Mouse (Mus musculus): Measurements from ENCODE around the gene Ece1. TPM values are rescaled to one million over a fixed set of nuclear protein-coding genes. Genes with fewer than 3 reads are reported as not detected.

Gene Ece1
- polyA plus RNA-seq, 2 experiments: 42.4 to 45.7 TPM

DNA sequence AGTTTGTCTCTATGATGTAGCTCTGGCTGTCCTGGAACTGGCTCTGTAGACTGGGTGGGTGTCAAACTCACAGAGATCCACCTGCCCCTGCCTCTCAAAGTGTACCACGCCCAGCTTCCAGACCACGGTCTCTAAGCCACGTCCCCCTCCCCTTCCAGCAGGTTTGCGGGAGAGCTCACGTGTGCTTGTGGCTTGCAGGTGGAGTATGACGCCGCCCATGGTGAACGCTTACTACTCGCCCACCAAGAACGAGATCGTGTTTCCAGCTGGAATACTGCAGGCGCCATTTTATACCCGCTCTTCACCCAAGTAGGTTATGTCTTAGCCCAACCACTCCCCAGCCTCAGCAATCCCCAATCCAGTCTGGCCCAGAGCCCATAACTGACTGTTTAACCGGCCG lies 94.2 kb downstream of the Ece1 start:
- peaks cover 79% of the 10 kb centered on the region for H3K36me3 ChIP-seq (ENCODE audit: control insufficient read depth, insufficient read depth, low read length)
- TF ChIP-seq POLR2A (IDR thresholded peaks at IDR 0.05; ENCODE audit: borderline replicate concordance, extremely low read depth, insufficient read depth, insufficient read length): no peak

DNA sequence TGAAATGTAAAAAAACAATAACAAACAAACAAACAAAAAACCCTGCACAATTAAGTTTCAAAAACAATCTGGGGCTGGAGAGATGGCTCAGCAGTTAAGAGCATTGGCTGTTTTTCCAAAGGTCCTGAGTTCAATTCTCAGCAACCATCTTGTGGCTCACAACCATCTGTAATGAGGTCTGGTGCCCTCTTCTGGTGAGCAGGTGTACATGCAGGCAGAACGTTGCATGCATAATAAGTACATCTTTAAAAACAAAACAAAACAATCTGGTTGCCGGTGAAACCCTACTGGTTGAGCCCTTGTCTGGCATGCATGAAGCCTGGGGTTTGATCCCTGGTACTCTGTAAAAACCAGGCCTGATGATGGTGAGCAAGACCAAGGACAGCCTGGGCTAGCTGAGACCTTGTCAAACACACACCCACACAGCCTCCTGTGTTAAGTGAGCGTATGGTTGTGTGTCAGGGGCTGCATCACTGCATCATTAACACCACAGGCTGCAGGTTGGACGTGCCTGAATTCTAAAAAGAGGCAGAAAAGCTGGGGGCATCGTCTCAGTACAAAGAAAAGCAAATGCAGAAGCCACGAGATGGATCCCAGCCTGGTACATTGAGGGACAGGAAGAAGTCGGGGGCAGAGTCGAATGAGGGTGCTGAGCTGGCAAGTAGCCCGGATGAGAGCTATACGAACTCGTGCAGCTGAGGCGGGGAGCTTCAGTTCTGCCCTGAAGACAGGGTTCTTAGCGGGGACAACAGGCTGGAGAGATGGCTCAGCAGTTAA lies 98.0 kb downstream of the Ece1 start:
- Histone ChIP-seq H3K9me3 (ENCODE audit: control insufficient read depth, low read length) (no peaks in the 10 kb centered on the region), H3K27me3 (ENCODE audit: control insufficient read depth, insufficient read depth, low read length) (no peaks in the 10 kb centered on the region), H3K27ac (replicated peaks; ENCODE audit: low read depth, low read length) (no peak overlapping the region), H3K9ac (ENCODE audit: low read depth, low read length, severe bottlenecking) (no peak overlapping the region), H3K4me2 (replicated peaks; ENCODE audit: low read depth, low read length, severe bottlenecking) (no peak overlapping the region), H3K4me3 (replicated peaks; ENCODE audit: low read length) (no peak overlapping the region), H3K4me1 (ENCODE audit: control insufficient read depth, insufficient read depth, low read length) (no peaks in the 10 kb centered on the region), H3K36me3 (ENCODE audit: control insufficient read depth, insufficient read depth, low read length) (peaks cover 93% of the 10 kb centered on the region)
- DNase-seq (ENCODE audit: low spot score) (no peak), ATAC-seq (ENCODE audit: low FRiP score, low read depth) (no peak)
- 89% methylated on average over 13 of the region's 13 CpGs for WGBS
- no peak for TF ChIP-seq POLR2A (IDR thresholded peaks at IDR 0.05; ENCODE audit: borderline replicate concordance, extremely low read depth, insufficient read depth, insufficient read length)

More for the DNA sequence above, 94.2 kb downstream of the Ece1 start:
- ATAC-seq (ENCODE audit: low FRiP score, low read depth) (no peak), DNase-seq (ENCODE audit: low spot score) (no peak)
- WGBS: 98% methylated on average over 15 of the region's 15 CpGs
- Histone ChIP-seq H3K27ac (replicated peaks; ENCODE audit: low read depth, low read length) (no peak overlapping the region), H3K27me3 (ENCODE audit: control insufficient read depth, insufficient read depth, low read length) (no peaks in the 10 kb centered on the region), H3K4me3 (replicated peaks; ENCODE audit: low read length) (no peak overlapping the region), H3K4me1 (ENCODE audit: control insufficient read depth, insufficient read depth, low read length) (no peaks in the 10 kb centered on the region), H3K9me3 (ENCODE audit: control insufficient read depth, low read length) (no peaks in the 10 kb centered on the region), H3K4me2 (replicated peaks; ENCODE audit: low read depth, low read length, severe bottlenecking) (no peak overlapping the region), H3K9ac (ENCODE audit: low read depth, low read length, severe bottlenecking) (no peak overlapping the region)

DNA sequence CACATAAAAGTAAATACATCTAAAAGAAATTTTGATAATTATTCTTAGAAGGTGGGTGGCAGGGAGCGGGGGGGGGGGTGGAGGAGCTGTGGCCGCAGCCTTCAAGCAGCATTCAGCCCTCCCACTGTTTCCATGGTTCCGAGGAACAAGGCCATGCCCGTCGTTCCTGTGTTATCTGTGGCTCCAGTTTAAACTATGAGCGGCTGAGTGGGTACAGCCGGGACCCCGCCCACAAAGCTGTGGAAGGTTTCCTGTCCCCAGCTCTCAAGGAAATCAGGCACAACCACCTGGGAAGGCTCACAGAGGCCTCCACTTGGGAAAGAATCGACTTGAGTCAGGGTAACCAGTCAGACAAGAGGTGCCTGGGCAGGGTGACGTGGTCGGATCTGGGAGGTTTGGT lies 98.7 kb downstream of the Ece1 start:
- 86% methylated on average over 11 of the region's 11 CpGs for WGBS
- Histone ChIP-seq H3K4me2 (replicated peaks; ENCODE audit: low read depth, low read length, severe bottlenecking) (no peak overlapping the region), H3K9me3 (ENCODE audit: control insufficient read depth, low read length) (no peaks in the 10 kb centered on the region), H3K36me3 (ENCODE audit: control insufficient read depth, insufficient read depth, low read length) (peaks cover 89% of the 10 kb centered on the region), H3K9ac (ENCODE audit: low read depth, low read length, severe bottlenecking) (no peak overlapping the region), H3K27ac (replicated peaks; ENCODE audit: low read depth, low read length) (no peak overlapping the region), H3K27me3 (ENCODE audit: control insufficient read depth, insufficient read depth, low read length) (no peaks in the 10 kb centered on the region), H3K4me3 (replicated peaks; ENCODE audit: low read length) (no peak overlapping the region), H3K4me1 (ENCODE audit: control insufficient read depth, insufficient read depth, low read length) (no peaks in the 10 kb centered on the region)
- DNase-seq (ENCODE audit: low spot score) (no peak), ATAC-seq (ENCODE audit: low FRiP score, low read depth) (no peak)
- no peak for TF ChIP-seq POLR2A (IDR thresholded peaks at IDR 0.05; ENCODE audit: borderline replicate concordance, extremely low read depth, insufficient read depth, insufficient read length)

DNA sequence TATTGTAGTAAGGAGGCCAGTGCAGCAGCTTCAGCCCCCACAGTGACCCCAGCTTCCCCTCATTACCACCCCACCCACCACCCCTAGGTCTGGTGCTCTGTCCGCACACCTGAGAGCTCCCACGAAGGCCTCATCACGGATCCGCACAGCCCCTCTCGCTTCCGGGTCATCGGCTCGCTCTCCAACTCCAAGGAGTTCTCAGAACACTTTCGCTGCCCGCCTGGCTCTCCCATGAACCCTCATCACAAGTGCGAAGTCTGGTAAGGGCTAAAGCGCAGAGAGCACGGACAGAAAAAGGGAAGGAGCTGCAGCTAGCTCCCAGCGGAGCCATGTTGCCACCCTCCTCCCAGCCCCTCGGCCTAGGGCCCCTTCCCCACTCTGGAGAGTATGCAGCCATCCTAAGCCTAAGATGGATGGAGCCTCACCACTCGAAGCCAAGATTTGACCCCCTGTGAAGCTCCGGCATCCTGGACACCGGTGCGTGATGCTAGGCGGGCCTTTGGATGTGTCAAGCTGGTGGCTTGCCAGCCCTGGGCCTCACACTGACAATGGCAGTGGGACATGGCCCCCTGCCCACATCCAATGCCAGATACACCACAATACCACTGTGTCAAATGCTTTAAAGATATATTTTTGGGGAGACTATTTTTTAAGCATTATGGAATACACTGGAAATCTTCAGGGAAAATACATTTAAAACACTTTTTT lies 100.8 kb downstream of the Ece1 start:
- no peaks in the 10 kb centered on the region for H3K9me3 ChIP-seq (ENCODE audit: control insufficient read depth, low read length)
- H3K4me2 ChIP-seq (replicated peaks; ENCODE audit: low read depth, low read length, severe bottlenecking): no peak overlapping the region
- H3K4me1 ChIP-seq (ENCODE audit: control insufficient read depth, insufficient read depth, low read length): no peaks in the 10 kb centered on the region
- 90% methylated on average over 20 of the region's 20 CpGs for WGBS
- H3K27me3 ChIP-seq (ENCODE audit: control insufficient read depth, insufficient read depth, low read length): no peaks in the 10 kb centered on the region
- no peak overlapping the region for H3K9ac ChIP-seq (ENCODE audit: low read depth, low read length, severe bottlenecking)
- no peak for DNase-seq (ENCODE audit: low spot score)
- no peak for ATAC-seq (ENCODE audit: low FRiP score, low read depth)
- peaks cover 72% of the 10 kb centered on the region for H3K36me3 ChIP-seq (ENCODE audit: control insufficient read depth, insufficient read depth, low read length)
- no peak overlapping the region for H3K27ac ChIP-seq (replicated peaks; ENCODE audit: low read depth, low read length)
- no peak for TF ChIP-seq POLR2A (IDR thresholded peaks at IDR 0.05; ENCODE audit: borderline replicate concordance, extremely low read depth, insufficient read depth, insufficient read length)
- H3K4me3 ChIP-seq (replicated peaks; ENCODE audit: low read length): no peak overlapping the region

DNA sequence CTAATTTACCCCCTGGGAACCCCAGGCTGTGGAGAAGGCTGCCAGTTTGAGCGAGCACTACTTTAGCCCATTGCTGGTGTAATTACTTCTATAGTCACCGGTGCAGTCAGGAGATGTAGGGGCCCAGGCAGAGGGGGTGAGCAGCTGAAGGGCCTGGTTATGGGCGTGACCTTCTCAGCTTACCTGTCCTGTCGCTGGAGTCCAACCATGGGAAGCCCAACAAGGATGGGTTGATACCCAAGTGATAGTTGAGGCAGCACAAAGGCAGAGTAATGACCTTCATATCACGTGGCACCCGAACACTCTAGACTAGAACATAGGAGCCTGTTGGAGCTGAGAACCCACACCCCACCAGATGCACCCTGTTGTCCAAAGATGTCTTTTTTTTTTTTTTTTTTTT lies 101.4 kb downstream of the Ece1 start:
- Histone ChIP-seq H3K9ac (ENCODE audit: low read depth, low read length, severe bottlenecking) (no peak overlapping the region), H3K9me3 (ENCODE audit: control insufficient read depth, low read length) (no peaks in the 10 kb centered on the region), H3K36me3 (ENCODE audit: control insufficient read depth, insufficient read depth, low read length) (peaks cover 65% of the 10 kb centered on the region), H3K4me3 (replicated peaks; ENCODE audit: low read length) (no peak overlapping the region), H3K27me3 (ENCODE audit: control insufficient read depth, insufficient read depth, low read length) (no peaks in the 10 kb centered on the region), H3K4me1 (ENCODE audit: control insufficient read depth, insufficient read depth, low read length) (no peaks in the 10 kb centered on the region), H3K4me2 (replicated peaks; ENCODE audit: low read depth, low read length, severe bottlenecking) (no peak overlapping the region), H3K27ac (replicated peaks; ENCODE audit: low read depth, low read length) (no peak overlapping the region)
- DNase-seq (ENCODE audit: low spot score) (no peak), ATAC-seq (ENCODE audit: low FRiP score, low read depth) (no peak)
- WGBS: 86% methylated on average over 6 of the region's 6 CpGs
- TF ChIP-seq POLR2A (IDR thresholded peaks at IDR 0.05; ENCODE audit: borderline replicate concordance, extremely low read depth, insufficient read depth, insufficient read length): no peak
